Mouse (Mus musculus): ENCODE results near the gene Sik3. TPM values are rescaled to one million over a fixed set of nuclear protein-coding genes. Genes with fewer than 3 reads are reported as not detected.

Sik3 gene
- total RNA-seq, 2 experiments from 2014 or later = 143 to 147 TPM

GRCm38 (mm10) chr9:46218176-46218575, 205.6 kb downstream of the Sik3 start:
- no peak for DNase-seq (ENCODE audit: low spot score in 2 of 2)

DNA sequence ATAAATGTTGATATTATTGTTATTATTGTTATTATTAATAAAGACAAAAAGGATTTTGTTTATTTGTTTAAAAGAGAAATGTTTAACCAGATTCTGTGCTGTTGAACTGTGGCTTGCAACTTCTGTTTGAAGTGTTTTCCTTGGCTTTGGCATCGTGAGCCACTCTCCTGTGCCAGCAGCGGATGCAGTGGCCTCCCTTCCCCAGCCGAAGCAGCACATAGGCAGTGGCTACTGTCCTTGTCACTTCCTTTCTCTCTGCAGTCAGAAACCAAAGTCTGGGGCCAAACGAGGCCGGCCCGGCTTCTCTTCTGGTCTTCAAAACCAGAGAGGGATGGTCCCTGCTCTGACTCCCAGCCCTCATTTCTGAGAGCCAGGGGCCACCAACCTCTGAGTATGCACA, 210.5 kb downstream of the Sik3 start:
- no peak for DNase-seq (ENCODE audit: low spot score in 2 of 2)

DNA sequence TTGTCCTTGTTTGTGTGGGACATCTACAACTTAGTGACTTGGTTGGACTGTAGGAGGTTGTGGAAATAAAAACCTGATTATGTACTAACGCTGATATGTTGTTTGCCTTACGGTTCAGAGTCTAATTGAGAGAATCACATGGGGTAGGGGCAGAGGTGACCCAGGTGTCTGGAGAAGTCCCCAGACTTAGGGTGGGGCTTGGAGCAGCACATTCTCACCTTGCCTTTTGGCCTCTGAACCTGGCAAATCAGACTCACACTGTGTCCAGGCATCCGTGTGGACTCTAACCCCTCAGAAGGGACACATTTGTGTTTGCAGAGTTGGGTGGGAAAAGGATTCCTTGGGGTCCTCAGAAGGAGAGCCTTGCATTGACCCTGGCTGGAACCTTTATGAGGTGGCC, 211.5 kb downstream of the Sik3 start:
- no peak for DNase-seq (ENCODE audit: low spot score in 2 of 2)

DNA sequence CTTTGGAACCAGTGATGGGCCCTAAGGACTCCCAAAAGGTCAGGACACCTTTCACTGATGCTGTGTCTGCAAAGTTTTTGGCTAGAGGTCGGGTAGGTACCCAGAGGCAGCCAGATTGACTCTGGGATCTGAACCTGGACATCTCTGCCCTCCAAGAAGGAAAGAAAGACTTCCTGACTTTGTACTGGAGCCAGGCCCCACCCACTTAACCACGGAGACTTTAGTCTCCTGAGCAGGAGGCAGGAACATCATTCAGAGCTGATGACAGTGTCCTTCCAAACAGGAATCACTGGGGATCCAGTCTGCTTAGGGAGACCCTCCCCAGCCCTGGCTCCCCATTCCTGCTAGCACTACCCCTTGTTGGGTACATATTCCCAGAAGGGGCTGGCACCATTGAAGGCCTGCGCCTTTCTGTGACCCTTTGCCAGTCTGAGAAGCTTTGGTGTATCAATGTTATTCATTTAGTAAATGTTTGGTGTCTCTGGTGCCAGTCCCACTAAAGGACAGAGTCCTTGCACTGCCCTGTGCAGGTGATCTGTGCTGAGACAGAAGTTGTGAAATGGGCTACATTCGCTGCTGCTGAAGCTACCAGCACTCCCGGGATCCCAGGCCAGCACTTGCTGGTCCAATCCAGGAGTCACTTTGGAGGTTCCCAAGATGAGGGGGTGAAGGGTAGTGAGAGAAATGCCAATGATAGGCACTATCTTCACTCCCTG, 212.5 kb downstream of the Sik3 start:
- no peak for DNase-seq (ENCODE audit: low spot score in 2 of 2)

GRCm38 (mm10) chr9:46227064-46227614, 214.5 kb downstream of the Sik3 start:
- no peak for DNase-seq (ENCODE audit: low spot score in 2 of 2)

DNA sequence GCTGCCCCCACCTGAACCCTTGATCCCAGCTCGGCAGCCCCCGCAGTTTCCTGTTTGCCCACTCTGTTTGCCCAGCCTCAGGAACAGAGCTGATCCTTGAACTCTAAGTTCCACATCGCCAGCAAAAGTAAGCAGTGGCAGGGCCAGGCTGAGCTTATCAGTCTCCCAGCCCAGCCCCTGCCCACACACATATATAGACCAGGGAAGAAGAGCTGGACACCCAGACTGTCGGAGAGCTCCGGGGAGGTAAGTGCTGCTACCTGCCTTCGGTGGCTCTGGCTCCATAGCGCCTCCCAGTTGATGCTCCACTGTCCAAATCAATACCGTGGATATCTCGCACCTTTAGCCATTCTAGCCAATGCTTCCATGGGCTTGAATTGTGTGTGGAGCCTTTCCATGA, 215.9 kb downstream of the Sik3 start, which contains the start of gene Apoa1:
TSS of gene Apoa1 (plus strand) at position 90 of the 400 bp plus-strand sequence.
- DNase-seq (ENCODE audit: low spot score in 2 of 2) = no peak

DNA sequence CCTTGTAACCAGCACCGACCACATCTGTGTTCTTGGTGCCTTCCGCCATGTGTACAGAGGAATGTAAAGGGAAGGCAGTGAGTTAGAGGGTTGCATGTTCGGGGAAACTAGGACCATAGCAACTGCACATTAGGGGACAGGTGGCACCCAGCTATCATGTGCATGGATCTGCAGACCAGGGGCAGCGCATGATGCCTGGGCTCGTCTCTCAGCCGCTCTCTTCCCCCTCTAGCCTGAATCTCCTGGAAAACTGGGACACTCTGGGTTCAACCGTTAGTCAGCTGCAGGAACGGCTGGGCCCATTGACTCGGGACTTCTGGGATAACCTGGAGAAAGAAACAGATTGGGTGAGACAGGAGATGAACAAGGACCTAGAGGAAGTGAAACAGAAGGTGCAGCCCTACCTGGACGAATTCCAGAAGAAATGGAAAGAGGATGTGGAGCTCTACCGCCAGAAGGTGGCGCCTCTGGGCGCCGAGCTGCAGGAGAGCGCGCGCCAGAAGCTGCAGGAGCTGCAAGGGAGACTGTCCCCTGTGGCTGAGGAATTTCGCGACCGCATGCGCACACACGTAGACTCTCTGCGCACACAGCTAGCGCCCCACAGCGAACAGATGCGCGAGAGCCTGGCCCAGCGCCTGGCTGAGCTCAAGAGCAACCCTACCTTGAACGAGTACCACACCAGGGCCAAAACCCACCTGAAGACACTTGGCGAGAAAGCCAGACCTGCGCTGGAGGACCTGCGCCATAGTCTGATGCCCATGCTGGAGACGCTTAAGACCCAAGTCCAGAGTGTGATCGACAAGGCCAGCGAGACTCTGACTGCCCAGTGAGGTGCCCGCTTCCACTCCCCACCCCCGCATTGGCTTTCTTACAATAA, 217.2 kb downstream of the Sik3 start:
- DNase-seq (ENCODE audit: low spot score in 2 of 2) = peak; percentile 85 to 91

GRCm38 (mm10) chr9:46230450-46230975, 217.9 kb downstream of the Sik3 start:
- DNase-seq (ENCODE audit: low spot score in 2 of 2) = no peak

GRCm38 (mm10) chr9:46235196-46235595, 222.6 kb downstream of the Sik3 start:
- no peak for DNase-seq (ENCODE audit: low spot score in 2 of 2)

DNA sequence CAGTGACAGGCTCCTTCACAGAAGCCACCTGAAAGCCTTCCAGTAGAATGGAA, 222.8 kb downstream of the Sik3 start, which contains the start of gene Apoc3:
TSS of gene Apoc3 (minus strand) at position 41 of the 53 bp plus-strand sequence.
- no peak for DNase-seq (ENCODE audit: low spot score in 2 of 2)

GRCm38 (mm10) chr9:46235649-46236048, 223.0 kb downstream of the Sik3 start:
- no peak for DNase-seq (ENCODE audit: low spot score in 2 of 2)

DNA sequence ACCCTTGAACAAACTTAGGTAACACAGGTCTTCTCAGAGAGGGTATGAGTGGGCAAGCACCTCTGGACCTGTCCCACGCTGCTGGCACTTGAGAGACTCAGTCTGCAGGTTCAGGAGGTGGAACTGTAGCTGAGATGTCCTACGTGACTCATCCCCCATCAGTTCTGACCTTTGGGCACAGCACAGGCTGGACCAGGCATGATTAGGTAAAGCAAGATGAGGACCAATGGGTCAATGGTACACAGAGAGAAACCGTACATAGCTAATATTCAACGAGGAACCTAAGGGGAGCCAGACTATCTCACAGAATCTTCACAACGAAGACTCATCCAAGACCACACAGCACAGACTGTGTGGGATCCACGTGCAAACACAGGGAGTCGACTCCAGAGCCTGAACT, 226.2 kb downstream of the Sik3 start:
- no peak for DNase-seq (ENCODE audit: low spot score in 2 of 2)

DNA sequence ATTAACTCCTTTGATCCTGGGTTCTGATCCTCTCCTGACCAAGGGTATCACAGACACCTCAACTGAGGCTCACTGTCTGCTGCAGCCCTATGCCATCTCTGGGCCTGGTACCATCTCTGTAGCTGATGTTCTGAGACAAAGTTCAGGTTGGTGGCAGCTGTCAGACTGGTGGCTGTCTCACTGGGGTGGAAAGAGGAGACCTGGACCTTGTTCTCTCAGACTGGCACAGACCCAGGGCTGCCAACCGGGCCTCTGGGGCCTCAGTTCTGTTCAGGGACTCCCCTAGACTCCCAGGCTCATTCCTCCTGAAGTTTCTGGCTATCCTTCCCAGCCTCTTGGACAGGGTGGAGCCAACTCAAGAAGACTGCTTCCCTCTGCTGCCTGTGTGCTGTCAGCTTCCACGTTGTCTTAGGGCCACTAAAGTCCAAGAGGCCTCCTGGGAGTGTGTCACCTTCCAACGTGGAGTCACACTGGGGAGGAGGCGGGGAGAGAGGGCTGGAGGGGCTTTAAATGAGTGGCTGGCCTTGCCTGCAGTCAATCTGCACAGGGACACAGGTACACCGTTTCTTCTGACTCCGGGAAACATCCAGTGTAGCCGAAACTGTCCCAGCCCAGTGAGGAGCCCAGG, 228.0 kb downstream of the Sik3 start, which contains the start of gene Apoa4:
TSS of gene Apoa4 (plus strand) at position 171 of the 628 bp plus-strand sequence.
- no peak for DNase-seq (ENCODE audit: low spot score in 2 of 2)

- no peak for DNase-seq (ENCODE audit: low spot score in 2 of 2)
Measured at GRCm38 (mm10) chr9:46241818-46242217, 229.2 kb downstream of the Sik3 start.

DNA sequence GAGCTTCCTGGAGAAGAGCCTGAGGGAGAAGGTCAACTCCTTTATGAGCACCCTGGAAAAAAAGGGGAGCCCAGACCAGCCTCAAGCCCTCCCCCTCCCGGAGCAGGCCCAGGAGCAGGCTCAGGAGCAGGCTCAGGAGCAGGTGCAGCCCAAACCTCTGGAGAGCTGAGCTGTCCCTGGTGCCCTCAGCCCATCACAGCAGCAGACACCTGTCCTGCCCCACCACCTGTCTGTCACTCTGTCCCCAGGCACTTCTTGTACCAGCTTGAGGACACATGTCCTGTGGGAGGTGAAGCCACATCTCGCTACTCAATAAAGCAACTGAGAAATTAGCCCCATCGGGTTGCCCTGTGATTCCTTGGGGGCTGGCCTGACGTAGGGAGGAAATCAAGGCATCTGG, 230.5 kb downstream of the Sik3 start:
- no peak for DNase-seq (ENCODE audit: low spot score in 2 of 2)

DNA sequence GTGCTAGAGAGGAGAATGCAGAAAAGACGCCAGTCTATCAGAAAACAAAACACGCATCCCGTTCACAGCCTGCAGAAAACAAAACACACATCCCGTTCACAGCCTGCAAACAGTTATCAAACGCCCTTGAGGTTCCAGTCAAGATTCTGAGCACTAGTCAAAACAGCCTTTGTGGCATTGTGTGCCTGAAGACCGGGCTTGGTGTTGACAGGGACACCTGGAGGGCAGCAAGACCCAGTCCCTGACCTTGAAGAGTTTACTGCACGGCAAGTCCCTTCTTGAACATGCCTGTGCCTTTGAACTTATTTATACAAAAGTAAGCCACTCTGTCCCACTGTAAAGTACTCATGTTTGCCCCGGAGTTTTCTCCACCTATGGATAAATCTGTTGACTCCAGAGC, 231.0 kb downstream of the Sik3 start:
- no peak for DNase-seq (ENCODE audit: low spot score in 2 of 2)

DNA sequence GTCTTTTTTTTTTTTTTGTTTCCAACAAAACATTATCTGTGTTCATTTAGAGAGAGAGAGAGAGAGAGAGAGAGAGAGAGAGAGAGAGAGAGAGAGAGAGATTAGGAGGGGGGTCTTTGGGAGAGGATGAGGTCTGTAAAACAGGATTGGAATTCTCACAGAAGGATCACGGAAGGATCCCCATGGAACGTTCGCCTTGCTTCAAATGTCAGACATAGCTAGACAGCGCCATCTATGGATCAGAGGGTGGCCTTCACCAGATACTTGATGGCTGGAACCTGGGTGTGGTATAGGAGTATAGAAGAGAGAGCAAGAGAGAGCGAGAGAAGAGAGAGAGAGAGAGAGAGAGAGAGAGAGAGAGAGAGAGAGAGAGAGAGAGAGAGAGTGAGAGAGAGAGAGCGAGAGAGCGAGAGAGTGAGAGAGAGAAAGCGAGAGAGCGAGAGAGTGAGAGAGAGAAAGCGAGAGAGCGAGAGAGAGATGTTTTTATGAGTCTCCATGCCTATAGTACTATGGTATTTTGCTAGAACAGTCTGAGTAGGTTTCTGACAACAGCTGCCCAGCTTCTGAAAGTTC, 234.2 kb downstream of the Sik3 start:
- DNase-seq (ENCODE audit: low spot score in 2 of 2) = peak; percentile 44 to 80

- DNase-seq (ENCODE audit: low spot score in 2 of 2) = no peak
Measured at GRCm38 (mm10) chr9:46256177-46256576, 243.6 kb downstream of the Sik3 start.

DNA sequence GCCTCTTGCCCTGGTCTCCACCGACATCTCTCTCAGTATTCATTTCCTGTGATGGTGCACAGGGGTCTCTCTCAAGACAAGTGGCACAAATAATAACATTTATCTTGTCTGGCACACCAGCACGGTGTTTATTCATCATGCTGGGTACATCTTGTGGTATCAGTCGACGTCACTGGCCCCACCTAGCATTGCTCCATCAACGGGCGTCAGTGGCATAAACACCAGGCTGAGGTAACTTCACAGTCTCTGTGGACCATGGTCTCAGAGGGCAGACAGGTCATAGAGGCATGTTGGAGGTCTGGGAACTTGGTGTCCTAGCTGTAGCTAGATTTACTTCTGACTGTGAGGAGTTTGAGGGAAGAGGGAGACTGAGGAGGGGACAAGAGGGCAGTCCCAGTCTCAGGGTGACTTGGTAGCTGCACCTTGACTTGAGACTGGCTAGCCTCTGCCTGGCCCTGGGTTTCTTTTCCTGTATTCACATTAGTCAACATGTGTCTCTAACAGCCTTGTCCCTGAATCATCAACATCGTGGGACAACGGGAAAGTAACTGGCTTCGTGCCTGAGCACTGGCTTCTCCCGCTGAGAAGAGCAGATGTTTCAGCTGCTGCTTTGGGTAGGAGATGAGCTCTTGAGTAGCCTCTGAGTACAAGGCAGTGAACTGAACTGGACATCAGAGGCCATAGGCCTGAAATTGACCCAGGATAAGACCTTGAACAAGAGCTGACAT, 244.2 kb downstream of the Sik3 start:
- DNase-seq (ENCODE audit: low spot score in 2 of 2) = no peak

- no peak for DNase-seq (ENCODE audit: low spot score in 2 of 2)
Measured at GRCm38 (mm10) chr9:46257546-46257945, 244.9 kb downstream of the Sik3 start.

DNA sequence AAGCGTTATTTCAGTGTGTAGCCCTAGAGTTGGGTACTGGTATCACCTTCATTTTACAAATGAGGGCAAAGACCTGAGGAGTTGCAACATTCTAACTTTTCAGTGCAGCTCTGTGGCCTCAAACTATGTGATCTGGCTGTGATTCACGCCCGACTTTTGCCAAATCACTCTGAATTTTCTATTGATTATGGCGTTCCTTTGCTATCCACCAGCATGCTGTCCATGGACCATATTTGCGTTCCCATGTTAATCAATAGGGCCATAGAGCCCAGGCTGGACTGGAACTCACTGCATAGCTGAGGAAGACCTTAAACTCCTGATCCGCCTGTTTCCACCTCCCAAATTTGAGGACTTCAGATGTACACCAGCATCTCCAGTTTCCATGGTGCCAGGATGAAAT, 246.5 kb downstream of the Sik3 start:
- no peak for DNase-seq (ENCODE audit: low spot score in 2 of 2)
